In the genomic region with DNA sequence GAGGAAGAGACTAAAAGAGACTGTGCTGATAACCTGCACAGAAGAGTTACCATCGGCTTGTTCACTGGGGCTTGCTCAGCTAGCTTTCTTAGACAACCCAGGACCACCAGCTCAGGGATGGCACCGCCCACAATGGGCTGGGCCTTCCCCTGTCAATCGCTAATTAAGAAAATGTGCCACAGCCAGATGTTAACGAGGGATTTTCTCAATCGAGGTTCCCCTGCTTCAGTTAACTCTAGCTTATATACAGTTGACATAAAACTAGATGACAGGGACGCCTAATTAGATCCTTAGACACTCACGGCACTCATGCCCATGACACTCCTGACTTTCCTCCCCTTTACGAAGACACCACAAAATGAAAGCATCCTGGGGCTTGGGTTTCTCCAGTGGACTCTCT, we compare ENCODE assay signal across 26 mouse cellular contexts.
DNase-seq lines count a peak whose midpoint lies in the region; ATAC-seq and TF ChIP-seq lines count a peak whose summit lies in the region.
"Had no signal": no experiment of that assay in that cellular context is flagged by ENCODE, and none has a peak within 500 bp of the region (broad histone marks: within the 10 kb centered on the region; RNA-seq: fewer than 3 reads in every experiment).

No protein-coding gene starts in this region.

- no peaks in the 10 kb centered on the region for H3K36me3 ChIP-seq in embryonic facial prominence, embryonic 14.5 days (ENCODE audit: control insufficient read depth, insufficient read depth, low read length)
- no peaks in the 10 kb centered on the region for H3K36me3 ChIP-seq in embryonic facial prominence, embryonic 10.5 days (replicated peaks)
- H3K36me3 ChIP-seq in hindbrain, embryonic 10.5 days = no peaks in the 10 kb centered on the region
- no peaks in the 10 kb centered on the region for H3K36me3 ChIP-seq in hindbrain, postnatal 0 days (ENCODE audit: insufficient read depth, low read length)
- H3K36me3 ChIP-seq: embryonic facial prominence, embryonic 12.5 days; embryonic facial prominence, embryonic 15.5 days; forebrain, embryonic 10.5 days; G1E had no signal

- no peak overlapping the region for H3K4me2 ChIP-seq in embryonic facial prominence, embryonic 14.5 days (ENCODE audit: low read depth, low read length)
- H3K4me2 ChIP-seq in hindbrain, postnatal 0 days (ENCODE audit: low read depth, low read length) = no peak overlapping the region
- H3K4me2 ChIP-seq: embryonic facial prominence, embryonic 12.5 days; embryonic facial prominence, embryonic 15.5 days had no signal

- no peak overlapping the region for H3K9ac ChIP-seq in embryonic facial prominence, embryonic 14.5 days (ENCODE audit: low read depth, low read length)
- no peak overlapping the region for H3K9ac ChIP-seq in hindbrain, postnatal 0 days (replicated peaks; ENCODE audit: low read length)
- H3K9ac ChIP-seq: embryonic facial prominence, embryonic 12.5 days; embryonic facial prominence, embryonic 15.5 days had no signal

- ATAC-seq in embryonic facial prominence, embryonic 14.5 days (ENCODE audit: low read depth) = no peak
- no peak for ATAC-seq in hindbrain, postnatal 0 days
- ATAC-seq: activated CD4-positive, CD25-positive, alpha-beta regulatory T cell, adult 4 months; CD4-positive, CD25-positive, alpha-beta regulatory T cell, adult 4 months; forebrain, embryonic 14.5 days; forebrain, embryonic 16.5 days; Patski had no signal

- no peak overlapping the region for H3K4me3 ChIP-seq in embryonic facial prominence, embryonic 14.5 days (ENCODE audit: low read depth, low read length)
- H3K4me3 ChIP-seq in embryonic facial prominence, embryonic 10.5 days = no peak overlapping the region
- H3K4me3 ChIP-seq in hindbrain, embryonic 10.5 days = no peak overlapping the region
- no peak overlapping the region for H3K4me3 ChIP-seq in hindbrain, postnatal 0 days (ENCODE audit: low read length)
- H3K4me3 ChIP-seq: embryonic facial prominence, embryonic 12.5 days; embryonic facial prominence, embryonic 15.5 days; erythroblast, embryonic 14.5 days; forebrain, embryonic 10.5 days had no signal

- H3K4me1 ChIP-seq in embryonic facial prominence, embryonic 14.5 days (ENCODE audit: control insufficient read depth, insufficient read depth, low read length) = 0 out of 2 replicates have a peak, but pooled peaks cover 8% of the 10 kb centered on the region
- peaks cover 48% of the 10 kb centered on the region for H3K4me1 ChIP-seq in embryonic facial prominence, embryonic 10.5 days
- H3K4me1 ChIP-seq in hindbrain, embryonic 10.5 days (replicated peaks) = peaks cover 46% of the 10 kb centered on the region
- H3K4me1 ChIP-seq in hindbrain, postnatal 0 days (ENCODE audit: insufficient read depth, low read length) = no peaks in the 10 kb centered on the region

- no peaks in the 10 kb centered on the region for H3K27me3 ChIP-seq in embryonic facial prominence, embryonic 14.5 days (replicated peaks; ENCODE audit: control insufficient read depth, insufficient read depth, low read length)
- H3K27me3 ChIP-seq in embryonic facial prominence, embryonic 10.5 days (replicated peaks; ENCODE audit: low read depth, poor library complexity, severe bottlenecking) = no peaks in the 10 kb centered on the region
- H3K27me3 ChIP-seq in hindbrain, embryonic 10.5 days (ENCODE audit: insufficient read depth, poor library complexity, severe bottlenecking) = no peaks in the 10 kb centered on the region
- H3K27me3 ChIP-seq in hindbrain, postnatal 0 days (ENCODE audit: insufficient read depth, low read length) = no peaks in the 10 kb centered on the region
- H3K27me3 ChIP-seq: CH12.LX; embryonic facial prominence, embryonic 12.5 days; embryonic facial prominence, embryonic 15.5 days; Patski had no signal

- H3K9me3 ChIP-seq in embryonic facial prominence, embryonic 14.5 days (ENCODE audit: control insufficient read depth, low read length) = no peaks in the 10 kb centered on the region
- H3K9me3 ChIP-seq in embryonic facial prominence, embryonic 10.5 days = no peaks in the 10 kb centered on the region
- H3K9me3 ChIP-seq in hindbrain, embryonic 10.5 days = no peaks in the 10 kb centered on the region
- no peaks in the 10 kb centered on the region for H3K9me3 ChIP-seq in hindbrain, postnatal 0 days (ENCODE audit: low read length)
- H3K9me3 ChIP-seq: embryonic facial prominence, embryonic 12.5 days; embryonic facial prominence, embryonic 15.5 days; forebrain, embryonic 10.5 days had no signal

- no peak for TF ChIP-seq CTCF in hindbrain, postnatal 0 days (IDR thresholded peaks at IDR 0.05; ENCODE audit: low read depth)

- DNase-seq in embryonic facial prominence, embryonic 14.5 days (ENCODE audit: low spot score) = peak; percentile 52
- DNase-seq in embryonic facial prominence, embryonic 10.5 days (ENCODE audit: low spot score) = no peak
- no peak for DNase-seq in hindbrain, embryonic 10.5 days (ENCODE audit: low spot score)
- no peak for DNase-seq in hindbrain, postnatal 0 days (ENCODE audit: low spot score)
- peak; percentile 47 for DNase-seq in retina, embryonic 14.5 days (ENCODE audit: low spot score)
- no peak for DNase-seq in embryo, embryonic 9.5 days (ENCODE audit: extremely low spot score)
- DNase-seq: adrenal gland, adult 8-10 months; adrenal gland, postnatal 14 days; adrenal gland, postnatal 36 days; B cell, adult 2 months; cerebellum, adult 11-12 months; cerebellum, adult 2 months; cerebellum, adult 9-10 months; cerebellum, postnatal 10 days; cerebellum, postnatal 25 days had no signal

- WGBS in embryonic facial prominence, embryonic 14.5 days = 58% methylated on average over 8 of the region's 8 CpGs
- WGBS in embryonic facial prominence, embryonic 10.5 days = 67% methylated on average over 8 of the region's 8 CpGs
- WGBS in hindbrain, embryonic 10.5 days = 80% methylated on average over 8 of the region's 8 CpGs
- WGBS in hindbrain, postnatal 0 days = 73% methylated on average over 8 of the region's 8 CpGs

- no peak overlapping the region for H3K27ac ChIP-seq in embryonic facial prominence, embryonic 14.5 days (replicated peaks; ENCODE audit: low read depth, low read length)
- no peak overlapping the region for H3K27ac ChIP-seq in embryonic facial prominence, embryonic 10.5 days (replicated peaks)
- H3K27ac ChIP-seq in hindbrain, embryonic 10.5 days = peak overlapping the region; percentile 54; the same call in 1 of the 2 replicates
- H3K27ac ChIP-seq in hindbrain, postnatal 0 days = no peak overlapping the region
- H3K27ac ChIP-seq: embryonic facial prominence, embryonic 12.5 days; embryonic facial prominence, embryonic 15.5 days had no signal

Comparison
In these comparisons a context has a peak if more than half of its experiments do, and no peak if none do; other contexts are left out.
1. DNase-seq: peak in embryonic facial prominence, embryonic 14.5 days (single experiment) and retina, embryonic 14.5 days (single experiment); none in embryonic facial prominence, embryonic 10.5 days (single experiment), hindbrain, embryonic 10.5 days (single experiment), hindbrain, postnatal 0 days (single experiment) and embryo, embryonic 9.5 days (single experiment).